Mouse (Mus musculus) limb, embryonic 14.5 days (tissue): ENCODE data around the gene Alg3. TPM values are rescaled to one million over a fixed set of nuclear protein-coding genes. Genes with fewer than 3 reads are reported as not detected.

ENCODE experiments used
- ATAC-seq: fragments of 200-750 bp; cut with Nextera tagmentation; 2 replicates; pipeline ENCODE4 v1.8.0; 2017; ENCODE audit warnings: low read depth, moderate number of reproducible peaks, moderate TSS enrichment; ENCODE audit not compliant: low FRiP score
- DNase-seq: peaks from one replicate; pipeline ENCODE4 v3.0.0-alpha.2; 2015; ENCODE audit warnings: low spot score
- H3K27ac ChIP-seq: fragments of 300-500 bp; sonication (generic); replicated peaks from 2 replicates; pipeline ENCODE4 v1.5.1; 2014; ENCODE audit warnings: low read depth, mild to moderate bottlenecking, low read length, moderate library complexity, mixed read lengths
- H3K27me3 ChIP-seq: fragments of 300-500 bp; sonication (generic); 2 replicates; pipeline ENCODE4 v1.6.1; 2014; ENCODE audit warnings: low read length, mixed read lengths; ENCODE audit not compliant: control insufficient read depth, insufficient read depth
- H3K36me3 ChIP-seq: fragments of 300-500 bp; sonication (generic); 2 replicates; pipeline ENCODE4 v1.6.1; 2014; ENCODE audit warnings: mild to moderate bottlenecking, low read length, moderate library complexity, mixed read lengths; ENCODE audit not compliant: control insufficient read depth, insufficient read depth
- H3K4me1 ChIP-seq: fragments of 300-500 bp; sonication (generic); 2 replicates; pipeline ENCODE4 v1.6.1; 2014; ENCODE audit warnings: antibody characterized with exemption, low read length, mixed read lengths; ENCODE audit not compliant: control insufficient read depth, insufficient read depth
- H3K4me2 ChIP-seq: fragments of 300-500 bp; sonication (generic); replicated peaks from 2 replicates; pipeline ENCODE4 v1.6.1; 2014; ENCODE audit warnings: low read depth, mild to moderate bottlenecking, low read length, moderate library complexity; ENCODE audit not compliant: severe bottlenecking
- H3K4me3 ChIP-seq: fragments of 300-500 bp; sonication (generic); replicated peaks from 2 replicates; pipeline ENCODE4 v1.5.1; 2014; ENCODE audit warnings: low read length
- H3K9ac ChIP-seq: fragments of 300-500 bp; sonication (generic); 2 replicates; pipeline ENCODE4 v1.6.1; 2014; ENCODE audit warnings: mild to moderate bottlenecking, low read depth, low read length, moderate library complexity; ENCODE audit not compliant: severe bottlenecking
- H3K9me3 ChIP-seq: fragments of 300-500 bp; sonication (generic); 2 replicates; pipeline ENCODE4 v1.6.1; 2016; ENCODE audit warnings: low read length; ENCODE audit not compliant: control insufficient read depth
- POLR2A ChIP-seq: fragments of 200-500 bp; IDR thresholded peaks from 2 replicates; pipeline ENCODE4 v1.8.0; 2012; ENCODE audit warnings: inconsistent platforms, mild to moderate bottlenecking, moderate library complexity, borderline replicate concordance; ENCODE audit not compliant: insufficient read depth, insufficient read length; ENCODE audit errors: extremely low read depth
- WGBS: fragments of 180-500 bp; shearing (Covaris S2); extraction: QIAGEN DNeasy Blood & Tissue Kit; methylation state at CpG from one replicate; pipeline ENCODE4 v1.1.7; 2014; 5-methylcytosine and 5-hydroxymethylcytosine counted together
- polyA plus RNA-seq, 2 experiments: library from polyadenylated mRNA; depleted of rRNA in 1 of 2; stranded (reverse) in 1 of 2; unstranded in 1 of 2; fragments of >200 nt; fragmentation: Nextera tagmentation in 1 of 2; extraction: Ambion mirVana in 1 of 2; gene quantifications; 2 replicates each; pipeline versions ENCODE4 v1.2.1 to v1.2.3; 2012 to 2014

Alg3 gene
- polyA plus RNA-seq, 2 experiments, result 27.4 to 43.0 TPM

DNA sequence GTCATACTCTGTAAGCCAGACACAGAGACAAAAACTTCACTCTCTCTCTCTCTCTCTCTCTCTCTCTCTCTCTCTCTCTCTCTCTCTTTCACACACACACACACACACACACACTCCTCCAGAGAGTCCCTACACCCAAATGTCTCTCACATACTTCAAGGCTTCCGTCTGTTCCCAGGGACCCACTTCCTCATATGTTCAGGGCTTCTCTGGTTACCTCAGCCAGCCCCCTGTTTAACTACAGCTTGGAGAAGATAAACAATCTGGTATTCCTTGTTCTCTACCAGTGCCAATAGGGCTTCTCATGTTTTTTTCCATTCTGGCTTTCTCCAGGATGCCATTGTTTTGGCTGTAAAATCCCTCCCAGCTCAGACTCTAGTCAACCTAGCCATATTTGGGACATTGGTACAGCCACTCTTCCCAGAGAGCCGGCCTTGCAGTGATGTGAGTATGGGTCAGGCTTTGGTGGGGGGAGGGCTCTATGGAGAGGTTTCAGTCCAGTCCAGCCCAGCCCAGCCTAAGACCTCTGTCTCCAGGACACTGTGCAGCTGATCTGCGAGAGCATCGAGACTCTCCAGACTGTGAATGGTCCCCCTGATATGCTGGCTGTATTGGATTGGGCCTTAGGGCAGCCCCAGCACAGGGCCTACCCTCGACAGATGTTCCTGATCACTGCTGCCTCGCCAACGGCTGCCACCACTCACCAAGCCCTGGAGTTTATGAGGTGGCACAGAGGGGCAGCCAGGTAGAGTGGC is 14.7 kb downstream of the Alg3 start:
- Histone ChIP-seq H3K9ac (no peak overlapping the region), H3K4me2 (no peak overlapping the region), H3K4me3 (no peak overlapping the region), H3K27ac (no peak overlapping the region), H3K36me3 (no peaks in the 10 kb centered on the region), H3K27me3 (peaks cover 17% of the 10 kb centered on the region), H3K9me3 (no peaks in the 10 kb centered on the region), H3K4me1 (no peaks in the 10 kb centered on the region)
- no peak for DNase-seq
- no peak for TF ChIP-seq POLR2A
- WGBS, result 39% methylated on average over 7 of the region's 7 CpGs
- ATAC-seq, result no peak

- TF ChIP-seq POLR2A, result no peak
- H3K9me3 ChIP-seq, result no peaks in the 10 kb centered on the region
- H3K4me2 ChIP-seq, result no peak overlapping the region
- ATAC-seq, result no peak
- H3K36me3 ChIP-seq, result no peaks in the 10 kb centered on the region
- no peak overlapping the region for H3K9ac ChIP-seq
- no peak overlapping the region for H3K27ac ChIP-seq
- no peak for DNase-seq
- 85% methylated on average over 4 of the region's 4 CpGs for WGBS
- H3K4me3 ChIP-seq, result no peak overlapping the region
- H3K27me3 ChIP-seq, result peaks cover 28% of the 10 kb centered on the region
- H3K4me1 ChIP-seq, result peaks cover 5% of the 10 kb centered on the region; the same call in 1 of the 2 replicates
Observed at GRCm38 (mm10) chr16:20595737-20596136, 15.8 kb downstream of the Alg3 start.

DNA sequence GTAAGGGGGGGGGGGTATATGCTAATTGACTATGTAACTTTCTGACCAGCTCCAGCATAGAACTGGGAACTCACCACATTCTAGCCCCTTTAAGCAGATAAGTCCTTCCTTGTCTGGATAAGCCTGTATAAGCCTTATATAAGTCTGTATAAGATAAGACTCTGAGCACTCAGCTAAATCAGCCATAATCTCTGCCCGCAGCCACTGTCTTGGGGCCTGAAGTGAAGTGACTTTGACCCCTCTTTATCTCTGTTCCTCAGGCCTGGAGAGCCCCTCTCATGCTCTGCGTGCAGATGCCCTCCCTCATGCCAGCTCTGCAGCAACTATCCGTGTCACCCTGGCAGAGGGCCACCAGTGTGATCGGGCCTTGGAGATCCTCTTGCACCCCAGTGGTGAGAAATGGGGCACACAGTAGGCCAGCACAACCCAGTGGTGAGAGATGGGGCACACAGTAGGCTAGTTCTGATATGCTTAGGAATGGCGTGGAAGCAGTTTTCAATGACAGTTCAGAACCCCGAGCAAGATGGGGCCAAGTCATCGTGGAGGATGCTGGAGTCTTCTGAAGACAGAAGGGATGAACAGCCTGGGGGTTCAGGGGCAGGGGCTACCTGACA is 16.4 kb downstream of the Alg3 start:
- H3K9ac ChIP-seq, result no peak overlapping the region
- H3K27me3 ChIP-seq, result peaks cover 34% of the 10 kb centered on the region
- H3K4me2 ChIP-seq, result no peak overlapping the region
- no peak overlapping the region for H3K4me3 ChIP-seq
- H3K27ac ChIP-seq, result no peak overlapping the region
- no peaks in the 10 kb centered on the region for H3K36me3 ChIP-seq
- ATAC-seq, result no peak
- 84% methylated on average over 7 of the region's 7 CpGs for WGBS
- peaks cover 11% of the 10 kb centered on the region; the same call in 1 of the 2 replicates for H3K4me1 ChIP-seq
- TF ChIP-seq POLR2A, result no peak
- DNase-seq, result no peak
- no peaks in the 10 kb centered on the region for H3K9me3 ChIP-seq

DNA sequence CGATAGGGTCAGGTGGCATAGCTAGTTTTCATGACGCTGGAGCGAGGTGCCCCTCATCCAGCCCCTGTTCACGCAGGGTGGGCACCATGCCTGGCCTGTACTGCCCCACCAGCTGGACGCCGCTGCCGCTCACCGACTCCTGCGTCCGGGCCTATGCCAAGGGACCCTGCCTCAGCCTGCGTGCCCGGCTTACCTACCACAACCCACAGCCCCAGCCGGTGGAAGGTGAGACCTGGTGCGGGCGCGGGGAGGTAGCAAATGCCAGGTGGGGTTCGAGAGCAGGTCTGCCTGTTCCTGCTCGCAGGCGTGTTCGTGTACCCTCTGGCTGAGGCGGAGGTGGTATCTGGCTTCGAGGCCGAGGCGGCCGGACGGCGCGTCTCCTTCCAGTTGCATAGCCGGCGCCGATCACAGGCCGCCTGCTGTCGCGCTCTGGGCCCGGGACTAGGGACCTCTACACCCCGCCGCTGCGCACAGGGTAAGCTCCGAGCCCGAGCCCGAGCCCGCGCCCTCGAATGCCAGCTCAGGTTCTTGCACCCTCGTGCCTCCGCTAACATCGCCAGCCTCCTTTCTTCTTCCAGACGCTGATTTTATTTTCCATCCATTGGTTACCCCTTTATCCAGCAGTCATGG is 20.3 kb downstream of the Alg3 start:
- Histone ChIP-seq H3K9ac (no peak overlapping the region), H3K27me3 (peaks cover 48% of the 10 kb centered on the region), H3K4me2 (peak overlapping the region; percentile 90), H3K4me1 (peaks cover 17% of the 10 kb centered on the region), H3K27ac (no peak overlapping the region), H3K4me3 (peak overlapping the region; percentile 52), H3K9me3 (no peaks in the 10 kb centered on the region), H3K36me3 (no peaks in the 10 kb centered on the region)
- DNase-seq (no peak), ATAC-seq (no peak)
- WGBS, result 6% methylated on average over 48 of the region's 48 CpGs
- no peak for TF ChIP-seq POLR2A

GRCm38 (mm10) chr16:20590680-20591038 is 20.9 kb downstream of the Alg3 start:
- peak overlapping the region; percentile 90 for H3K4me2 ChIP-seq
- no peaks in the 10 kb centered on the region for H3K36me3 ChIP-seq
- DNase-seq, result no peak
- 4% methylated on average over 15 of the region's 17 CpGs for WGBS
- peaks cover 48% of the 10 kb centered on the region for H3K27me3 ChIP-seq
- H3K9ac ChIP-seq, result no peak overlapping the region
- no peak; the same call in 1 of the 2 replicates for ATAC-seq
- TF ChIP-seq POLR2A, result no peak
- H3K9me3 ChIP-seq, result no peaks in the 10 kb centered on the region
- peaks cover 17% of the 10 kb centered on the region for H3K4me1 ChIP-seq
- H3K27ac ChIP-seq, result no peak overlapping the region
- peak overlapping the region; percentile 52 for H3K4me3 ChIP-seq
